Mouse (Mus musculus): ENCODE data around the gene Gm525.
"Not testable (repeated sequence)": the region's sequence is repeated elsewhere in the genome, so short reads cannot be mapped to it uniquely, and the experiment has no call there.

Gene Gm525

DNA sequence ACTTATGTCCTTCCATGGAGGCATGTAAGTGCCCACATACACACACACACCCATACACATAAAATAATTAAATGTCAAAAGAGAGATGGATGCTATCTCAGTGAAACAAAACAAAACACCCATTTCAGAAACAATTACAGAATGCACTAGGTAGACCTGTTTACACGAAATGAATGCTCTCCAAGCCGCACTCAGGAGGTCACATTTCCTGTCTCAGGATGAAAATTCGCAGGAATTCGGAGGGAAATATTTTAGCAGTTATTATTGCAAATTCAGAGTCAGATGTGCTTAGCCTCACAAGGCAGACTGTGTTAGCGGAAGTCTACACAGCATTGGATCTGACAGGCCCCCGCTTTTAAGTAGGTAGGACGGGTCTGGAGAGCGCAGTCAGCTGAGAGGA, at the start of gene Gm525:
TSS of gene Gm525 (plus strand) at position 301 of the 400 bp plus-strand sequence.
- no peak for DNase-seq (ENCODE audit: low spot score in 2 of 2)

DNA sequence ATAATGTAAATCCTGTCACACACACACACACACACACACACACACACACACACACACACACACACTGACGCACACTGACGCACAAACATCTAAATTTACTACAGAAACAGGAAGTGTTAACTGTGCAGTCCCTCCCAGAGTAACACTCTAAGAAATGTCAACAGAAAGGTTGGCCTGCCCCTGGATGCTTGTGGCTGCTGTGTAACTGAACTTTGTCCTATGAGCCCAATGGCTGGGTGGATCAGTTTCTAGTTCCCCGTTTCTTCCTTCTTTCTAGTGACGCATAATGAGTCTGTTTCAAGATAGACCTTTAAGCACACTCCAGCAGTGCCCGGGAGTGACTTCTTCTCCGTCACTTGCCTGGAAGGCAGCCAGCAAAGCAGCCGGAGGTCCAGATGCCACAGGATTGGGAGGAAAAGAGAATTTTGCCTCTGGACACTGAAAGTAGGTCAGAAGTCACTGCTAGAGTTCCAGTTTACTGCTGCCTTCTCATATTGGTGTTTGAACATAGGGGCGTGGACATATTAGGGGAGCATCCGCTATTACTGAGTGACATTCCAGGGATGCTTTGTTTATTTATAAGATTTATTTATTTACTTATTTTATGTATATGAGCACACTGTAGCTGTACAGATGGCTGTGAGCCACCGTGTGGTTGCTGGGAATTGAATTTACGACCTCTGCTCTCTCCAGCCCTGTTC, 49.3 kb upstream of the Gm525 start:
- peak; percentile 76 to 87 for DNase-seq (ENCODE audit: low spot score in 2 of 2)

DNA sequence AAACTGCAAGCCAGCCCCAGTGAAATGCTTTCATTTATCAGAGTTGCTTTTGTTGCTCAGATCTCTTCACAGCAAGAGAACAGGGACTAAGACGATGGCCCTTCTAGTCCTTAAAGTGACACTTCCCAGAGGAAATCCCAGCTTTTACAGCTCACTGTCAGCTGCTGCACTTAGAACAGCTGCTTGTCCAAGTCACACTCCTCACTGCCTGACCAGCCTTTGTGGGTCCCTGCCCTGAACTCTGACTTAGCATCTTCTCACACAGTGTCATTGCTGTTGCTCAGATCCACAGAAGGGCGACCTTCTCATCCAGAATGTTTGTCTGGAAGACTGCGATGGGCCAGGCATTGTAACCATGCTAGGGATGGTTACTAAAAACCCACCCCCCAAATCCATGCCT, 48.0 kb upstream of the Gm525 start:
- DNase-seq (ENCODE audit: low spot score in 2 of 2) = no peak

DNA sequence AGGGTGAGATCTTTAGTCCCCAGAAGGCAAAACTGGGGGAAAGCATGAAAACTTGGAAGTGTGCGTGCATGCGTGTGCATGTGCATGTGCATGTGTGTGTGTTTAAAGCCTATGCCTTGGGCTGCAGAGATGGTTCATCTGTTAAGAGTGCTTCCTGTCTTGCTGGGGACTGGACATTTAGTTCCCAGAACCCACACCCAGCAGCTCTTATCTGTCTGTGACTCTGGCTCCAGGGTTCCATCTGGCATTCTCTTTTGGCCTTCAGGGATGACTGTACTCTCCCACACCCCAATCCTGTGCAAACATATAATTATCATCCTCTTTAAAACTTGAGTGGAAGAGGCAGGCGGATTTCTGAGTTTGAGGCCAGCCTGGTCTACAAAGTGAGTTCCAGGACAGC, 47.5 kb upstream of the Gm525 start:
- DNase-seq (ENCODE audit: low spot score in 2 of 2) = no peak

DNA sequence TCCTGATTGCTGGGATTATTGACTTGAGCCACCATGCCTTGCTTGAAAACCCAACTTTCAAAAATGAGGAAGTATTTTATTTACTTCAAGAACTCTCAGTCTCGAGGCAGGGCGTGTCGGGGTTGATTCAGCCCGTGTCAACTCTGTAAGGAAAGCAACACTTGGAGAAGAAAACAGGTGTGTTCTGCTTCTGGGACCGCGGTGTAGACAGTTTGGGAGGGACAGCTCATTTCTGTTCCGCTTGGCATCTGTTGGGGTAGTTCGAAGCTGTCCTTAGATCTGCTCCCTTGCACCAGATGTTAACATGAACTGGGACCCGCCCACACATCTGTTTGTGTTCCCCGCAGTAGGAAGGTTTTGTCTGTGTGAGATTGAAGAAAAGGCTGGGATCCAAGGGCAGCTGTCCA, 45.7 kb upstream of the Gm525 start:
- DNase-seq (ENCODE audit: low spot score in 2 of 2) = peak in 1 of 2 experiments; percentile 82

DNA sequence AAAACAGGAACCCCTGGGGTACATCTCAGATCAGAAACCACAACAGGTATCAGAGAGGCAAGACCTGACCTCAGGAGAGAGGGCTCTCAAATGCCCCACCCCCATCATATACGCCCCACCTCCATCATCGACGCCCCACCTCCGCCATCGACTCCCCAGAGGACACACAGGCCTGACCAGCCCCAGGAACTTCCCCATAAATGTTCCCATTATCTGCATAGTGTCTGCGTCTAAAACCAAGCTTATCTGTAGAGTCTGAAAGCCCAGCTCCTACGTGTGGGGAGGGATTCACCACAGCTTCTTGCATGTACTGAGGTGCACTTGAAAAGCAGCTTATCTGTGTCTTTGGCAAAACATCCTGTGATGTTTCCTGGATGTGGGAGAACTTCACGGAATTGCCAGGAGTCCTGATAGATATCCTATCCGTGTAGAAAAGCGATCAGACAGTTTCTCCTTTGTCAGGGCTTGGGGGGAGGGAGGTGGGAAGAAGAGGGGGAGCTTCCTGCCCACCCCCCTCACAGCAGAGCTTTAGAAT, 44.7 kb upstream of the Gm525 start:
- peak in 1 of 2 experiments; percentile 81 for DNase-seq (ENCODE audit: low spot score in 2 of 2)

DNA sequence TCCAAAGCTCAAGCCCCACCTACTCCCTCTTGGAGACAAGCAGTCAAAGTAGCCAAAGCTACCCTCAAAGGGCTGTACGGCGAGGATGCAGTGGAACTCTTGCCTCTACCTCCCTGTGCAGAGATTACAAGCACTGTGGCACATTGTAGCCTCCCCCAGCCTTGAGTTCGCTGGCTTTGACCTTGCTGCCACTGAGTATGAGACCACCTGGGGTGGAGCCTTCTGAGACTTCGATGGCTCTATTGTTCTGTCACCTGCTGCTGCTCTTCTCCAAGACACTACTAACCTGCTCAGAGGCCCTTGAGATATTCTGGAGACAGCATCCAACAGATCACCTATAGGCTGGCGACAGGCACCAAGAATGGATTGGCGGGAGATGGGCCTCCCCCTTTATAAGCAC, 43.1 kb upstream of the Gm525 start:
- DNase-seq (ENCODE audit: low spot score in 2 of 2) = no peak

DNA sequence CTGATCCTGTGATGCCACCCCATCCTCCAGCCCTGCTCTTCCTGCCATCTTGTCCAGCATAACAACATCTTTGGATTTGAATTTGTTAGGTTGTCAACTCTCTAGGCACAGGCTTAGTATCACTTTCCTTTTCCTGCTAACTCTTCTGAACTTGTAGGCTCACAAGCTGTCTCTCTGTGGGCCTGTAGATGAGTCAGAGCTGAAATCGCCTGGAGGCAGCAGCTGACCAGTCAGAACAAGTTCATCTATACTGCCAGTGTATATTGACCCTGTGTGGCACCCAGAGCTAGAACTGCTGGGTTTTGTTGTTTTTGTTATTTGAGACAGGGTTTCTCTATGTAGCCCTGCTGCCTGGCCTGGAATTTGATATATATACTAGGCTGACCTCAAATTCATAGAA, 42.5 kb upstream of the Gm525 start:
- no peak for DNase-seq (ENCODE audit: low spot score in 2 of 2)

DNA sequence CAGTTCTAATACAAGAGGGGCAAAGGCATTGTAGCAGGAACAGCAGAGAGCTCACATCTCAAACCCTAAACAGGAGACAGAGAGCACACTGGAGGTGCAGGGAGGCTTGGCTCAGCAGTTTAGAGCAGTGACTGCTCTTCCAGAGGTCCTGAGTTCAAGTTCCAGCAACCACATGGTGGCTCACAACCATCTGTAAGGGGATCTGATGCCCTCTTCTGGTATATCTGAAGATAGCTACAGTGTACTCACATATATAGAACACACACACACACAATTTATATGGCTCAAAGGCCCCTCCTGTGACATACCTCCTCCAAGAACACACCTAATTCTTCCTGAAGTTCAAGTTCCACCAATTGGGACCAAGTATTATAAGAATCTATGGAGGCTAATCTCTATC, 39.0 kb upstream of the Gm525 start:
- no peak for DNase-seq (ENCODE audit: low spot score in 2 of 2)

DNA sequence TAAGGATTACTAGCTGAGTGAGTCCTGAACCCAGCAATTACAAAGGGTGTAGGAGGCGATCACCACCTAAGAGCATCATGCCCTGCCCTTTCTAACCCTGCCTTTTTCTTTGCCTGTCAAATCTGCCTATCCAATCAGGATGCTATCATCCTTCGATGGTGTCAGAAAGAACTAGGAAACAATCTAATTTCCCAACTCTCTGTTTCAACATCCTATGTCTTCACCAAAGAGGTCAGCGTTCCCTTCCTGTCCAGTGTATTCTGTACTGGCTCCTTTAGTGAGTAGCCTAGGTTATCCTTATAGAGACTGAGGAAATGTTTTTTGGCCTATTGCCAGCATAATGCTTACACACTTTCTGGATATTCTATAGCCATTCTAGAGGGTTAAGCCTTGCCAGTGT, 38.1 kb upstream of the Gm525 start:
- DNase-seq (ENCODE audit: low spot score in 2 of 2) = no peak

DNA sequence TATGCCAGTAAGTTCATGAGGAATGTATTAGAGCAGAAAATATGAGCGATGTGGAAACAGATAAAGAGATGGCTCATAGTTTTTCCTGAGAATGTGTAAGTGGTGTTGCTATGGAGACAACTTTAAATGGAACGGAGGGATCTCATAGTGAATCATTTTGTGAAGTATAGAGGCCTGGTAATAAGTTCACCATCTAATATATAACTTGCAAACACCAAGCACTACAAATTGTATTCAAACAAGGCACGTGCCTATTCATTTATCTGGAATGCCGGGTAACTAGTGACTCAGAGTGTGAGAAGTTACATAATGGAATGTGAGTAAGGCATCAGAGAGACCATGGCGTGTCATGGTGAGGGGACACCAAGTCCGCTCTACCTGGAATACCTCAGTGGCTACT, 35.1 kb upstream of the Gm525 start:
- DNase-seq (ENCODE audit: low spot score in 2 of 2) = no peak

DNA sequence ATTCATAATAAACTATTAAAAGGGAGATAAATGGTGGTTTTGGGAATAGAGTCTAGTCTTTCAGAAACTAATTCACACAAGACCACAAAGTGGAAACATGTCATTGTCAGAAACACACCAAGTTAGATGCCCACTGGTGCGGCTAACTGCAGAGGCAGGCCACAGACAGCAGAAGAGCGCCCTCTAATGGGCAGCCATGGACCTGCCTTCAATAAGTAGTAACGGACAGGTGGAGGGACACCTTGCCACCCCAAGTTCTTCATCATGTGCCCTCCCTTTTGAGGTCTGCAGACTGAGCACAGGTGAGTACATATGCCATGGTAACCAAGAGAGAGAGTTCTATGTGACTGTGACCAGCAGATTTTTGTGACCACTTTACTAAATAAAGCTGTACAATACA, 34.3 kb upstream of the Gm525 start:
- DNase-seq (ENCODE audit: low spot score in 2 of 2) = peak; percentile 59 to 79

DNA sequence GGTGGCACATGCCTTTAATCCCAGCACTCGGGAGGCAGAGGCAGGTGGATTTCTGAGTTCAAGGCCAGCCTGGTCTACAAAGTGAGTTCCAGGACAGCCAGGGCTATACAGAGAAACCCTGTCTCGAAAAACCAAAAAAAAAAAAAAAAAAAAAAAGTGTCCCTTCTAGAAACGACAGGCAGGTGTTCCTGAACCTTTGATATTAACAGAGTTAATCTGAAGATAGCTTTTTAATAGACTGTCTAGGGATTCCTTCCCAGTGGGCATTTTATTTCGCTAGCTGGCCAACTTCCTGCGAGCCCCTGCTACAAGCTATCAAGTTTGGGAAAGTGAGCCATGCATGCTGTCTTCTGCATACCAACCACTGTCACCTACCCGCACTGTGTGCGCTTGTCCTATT, 32.6 kb upstream of the Gm525 start:
- DNase-seq (ENCODE audit: low spot score in 2 of 2) = not testable (repeated sequence)

DNA sequence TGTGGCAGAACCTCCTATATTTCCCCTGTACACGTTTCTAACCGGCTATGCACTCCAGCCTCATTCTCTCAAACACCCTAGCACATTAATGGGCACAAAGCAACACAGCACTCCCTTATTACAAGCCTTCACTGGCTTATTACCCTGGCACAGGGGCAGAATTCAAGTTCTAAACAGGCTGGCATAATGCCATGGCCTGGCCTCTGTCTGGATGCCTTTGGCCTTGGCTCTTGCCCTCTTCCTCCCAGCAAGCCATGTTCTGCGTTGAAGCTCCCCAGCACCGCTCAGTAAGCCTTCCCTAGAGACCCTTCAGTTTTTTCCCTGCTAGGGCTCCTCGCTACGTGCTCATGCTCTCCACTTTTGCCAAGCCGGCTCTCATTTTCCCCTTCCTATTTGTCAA, 30.6 kb upstream of the Gm525 start:
- no peak for DNase-seq (ENCODE audit: low spot score in 2 of 2)

DNA sequence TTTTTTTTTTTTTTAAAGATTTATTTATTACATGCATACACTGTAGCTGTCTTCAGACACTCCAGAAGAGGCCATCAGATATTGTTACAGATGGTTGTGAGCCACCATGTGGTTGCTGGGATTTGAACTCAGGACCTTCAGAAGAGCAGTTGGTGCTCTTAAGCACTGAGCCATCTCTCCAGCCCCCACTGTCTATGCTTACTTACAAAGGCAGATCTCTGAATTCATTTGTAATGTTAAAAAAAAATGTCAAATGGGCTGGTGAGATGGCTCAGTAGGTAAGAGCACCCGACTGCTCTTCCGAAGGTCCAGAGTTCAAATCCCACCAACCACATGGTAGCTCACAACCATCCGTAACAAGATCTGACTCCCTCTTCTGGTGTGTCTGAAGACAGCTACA, 28.1 kb upstream of the Gm525 start:
- DNase-seq (ENCODE audit: low spot score in 2 of 2) = not testable (repeated sequence)

DNA sequence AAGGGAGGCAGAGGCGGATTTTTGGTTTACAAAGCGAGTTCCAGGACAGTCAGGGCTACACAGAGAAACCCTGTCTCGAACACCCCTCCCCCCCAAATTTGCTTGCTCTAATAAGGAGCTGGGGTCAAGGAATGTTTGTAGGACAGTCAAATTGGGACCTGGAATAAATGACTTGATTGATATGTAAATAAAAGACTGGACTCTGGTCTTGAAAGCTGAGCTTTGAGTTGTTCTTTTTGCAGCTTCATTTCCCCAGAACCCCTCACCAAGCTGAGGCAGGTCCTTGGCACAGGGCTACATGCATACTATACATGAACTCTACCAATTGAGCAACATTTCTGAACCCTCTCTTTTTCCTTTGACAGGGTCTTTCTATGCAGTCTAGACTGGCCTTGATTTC, 27.6 kb upstream of the Gm525 start:
- DNase-seq (ENCODE audit: low spot score in 2 of 2) = no peak

DNA sequence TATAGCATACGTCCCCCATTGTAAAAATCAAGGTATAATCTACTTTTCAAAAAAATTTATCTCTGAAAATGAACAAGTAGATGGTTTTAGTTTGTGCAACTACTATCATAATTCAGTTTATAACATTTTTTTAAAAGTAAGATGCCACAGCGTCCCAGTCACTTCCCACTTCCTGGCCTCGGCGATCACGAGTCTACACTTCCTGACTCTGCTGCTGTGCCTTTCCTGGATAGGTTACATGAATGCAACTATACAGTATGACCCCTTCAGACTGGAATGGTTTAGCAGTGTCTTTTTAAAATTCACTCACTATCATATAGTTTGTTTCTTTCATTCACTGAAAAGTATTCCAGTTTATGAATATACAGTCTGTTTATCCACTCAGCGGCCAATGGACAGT, 21.9 kb upstream of the Gm525 start:
- no peak for DNase-seq (ENCODE audit: low spot score in 2 of 2)

DNA sequence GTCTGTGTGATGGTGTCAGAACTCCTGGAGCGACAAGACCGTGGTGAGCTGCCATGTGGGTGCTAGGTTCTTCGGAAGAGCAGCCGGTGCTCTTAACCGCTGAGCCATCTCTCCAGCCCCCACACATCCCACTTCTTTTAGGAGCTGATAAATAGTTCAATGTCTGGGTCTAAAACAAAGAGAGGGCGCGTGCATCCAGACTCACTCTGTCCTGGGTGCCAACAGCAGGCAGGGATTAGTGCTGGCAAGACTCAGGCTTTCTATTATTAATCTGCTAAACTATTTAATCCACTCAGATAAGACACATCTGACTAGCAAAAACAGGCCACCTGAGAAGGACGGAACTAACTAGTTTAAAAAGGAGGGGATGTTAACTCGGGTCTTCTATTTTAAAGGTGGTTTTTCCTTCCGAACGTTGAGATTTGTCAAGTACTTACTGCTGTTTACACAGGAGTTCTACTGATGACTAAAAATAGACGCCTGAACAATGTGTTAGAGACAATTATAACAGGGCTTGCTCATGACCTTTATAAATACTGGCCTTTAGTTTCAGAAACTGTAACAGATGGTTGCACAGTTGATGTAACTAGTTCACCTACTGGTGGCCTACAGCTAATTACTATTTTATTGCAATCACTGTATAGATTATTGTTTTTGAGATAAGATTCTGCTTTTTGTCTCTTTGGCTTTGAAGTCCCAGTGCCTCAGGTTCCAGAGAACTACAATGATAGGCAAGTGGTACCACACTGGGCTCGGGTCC, 17.5 kb upstream of the Gm525 start:
- DNase-seq (ENCODE audit: low spot score in 2 of 2) = no peak

DNA sequence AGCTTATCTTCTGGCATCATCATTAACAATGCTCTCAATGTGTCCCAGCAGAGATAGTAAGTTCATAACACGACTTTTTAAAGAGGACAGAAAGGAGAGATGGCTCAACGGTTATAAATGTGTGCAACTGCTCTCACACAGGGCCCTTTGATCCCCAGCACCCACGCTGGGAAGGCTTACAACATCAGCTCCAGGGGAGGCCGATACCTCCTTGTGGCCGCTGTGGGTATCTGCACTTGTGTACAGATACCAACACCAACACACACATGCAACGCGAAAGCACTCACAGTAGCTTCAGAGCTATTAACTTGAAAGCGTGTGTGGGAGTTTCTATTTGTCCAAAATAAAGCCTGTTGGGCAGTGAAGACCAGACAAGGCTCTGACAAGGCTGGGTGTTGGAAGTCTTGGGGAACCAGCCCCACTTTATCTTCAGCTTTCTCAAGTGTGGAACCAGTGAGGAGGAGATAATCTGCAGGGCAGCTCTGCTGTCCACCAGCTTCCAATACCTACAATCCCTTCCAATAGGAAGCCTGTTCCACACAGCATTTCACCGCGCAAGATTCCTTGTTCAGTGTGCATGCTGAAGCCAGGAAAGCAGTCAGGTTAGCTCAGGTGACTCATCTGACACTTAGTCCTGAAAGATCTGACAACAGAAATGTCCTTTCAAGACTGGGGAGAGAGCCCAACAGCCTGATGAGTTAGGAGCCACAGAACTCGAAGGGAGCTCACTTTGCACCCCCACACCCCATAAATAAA, 14.9 kb upstream of the Gm525 start:
- peak in 1 of 2 experiments; percentile 28 for DNase-seq (ENCODE audit: low spot score in 2 of 2)

DNA sequence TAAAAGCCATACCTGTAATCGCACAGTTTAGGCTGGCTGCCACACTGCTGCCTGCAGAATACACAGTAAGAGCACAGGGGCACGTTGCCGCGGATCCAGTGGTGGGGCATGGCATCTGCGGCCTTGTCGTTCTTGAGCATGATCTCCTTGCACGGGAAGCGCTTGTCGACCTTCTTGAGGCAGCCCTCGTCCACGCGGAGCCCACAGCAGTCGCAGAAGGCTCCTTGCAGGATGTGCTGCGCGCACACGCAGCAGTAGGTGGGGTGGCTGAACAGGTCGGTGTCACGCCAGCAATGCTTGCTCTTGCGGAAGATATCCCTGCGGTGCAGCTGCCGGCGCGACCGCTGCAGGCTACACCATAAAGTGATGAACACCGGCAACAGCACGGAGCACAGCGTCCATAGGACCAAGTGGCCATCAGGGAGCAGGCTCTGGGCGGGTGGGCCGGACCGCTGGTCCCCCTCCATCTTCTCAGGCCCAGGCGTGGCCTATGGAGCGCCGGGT, 13.7 kb upstream of the Gm525 start:
- peak; percentile 34 to 39 for DNase-seq (ENCODE audit: low spot score in 2 of 2)

DNA sequence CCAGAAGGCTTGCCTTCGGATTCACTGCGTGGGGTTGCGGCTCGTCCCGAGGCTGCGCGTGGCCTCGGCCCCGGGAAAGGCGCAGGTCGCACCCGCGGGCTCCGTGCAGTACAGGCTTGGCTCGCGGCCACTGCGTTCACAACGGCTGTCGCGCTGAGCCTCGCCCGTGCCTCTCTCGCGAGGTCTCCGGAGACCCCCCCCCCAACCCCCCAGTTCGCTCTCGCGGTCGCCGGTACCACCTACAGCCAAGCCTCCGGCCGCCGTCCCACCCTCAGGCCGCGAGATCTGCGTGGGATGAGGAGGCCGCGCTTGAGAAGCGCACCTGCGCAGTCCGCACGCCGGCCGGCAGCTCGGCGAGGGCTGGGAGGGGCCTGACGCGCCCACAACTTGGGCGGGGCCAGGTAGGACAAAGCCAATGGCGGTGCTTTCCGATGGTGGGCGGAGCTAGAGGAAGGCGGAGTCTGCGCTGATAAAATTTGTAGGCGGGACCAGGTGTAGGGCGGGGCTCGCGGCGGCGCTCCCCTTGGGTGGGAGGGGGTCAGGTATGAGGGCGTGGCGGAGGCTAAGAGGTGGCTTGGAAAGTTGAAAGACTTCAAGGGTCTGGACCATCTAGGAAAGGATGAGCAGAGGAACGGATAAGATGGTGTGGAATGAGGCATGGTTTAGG, 13.1 kb upstream of the Gm525 start:
- peak; percentile 89 to 96 for DNase-seq (ENCODE audit: low spot score in 2 of 2)

DNA sequence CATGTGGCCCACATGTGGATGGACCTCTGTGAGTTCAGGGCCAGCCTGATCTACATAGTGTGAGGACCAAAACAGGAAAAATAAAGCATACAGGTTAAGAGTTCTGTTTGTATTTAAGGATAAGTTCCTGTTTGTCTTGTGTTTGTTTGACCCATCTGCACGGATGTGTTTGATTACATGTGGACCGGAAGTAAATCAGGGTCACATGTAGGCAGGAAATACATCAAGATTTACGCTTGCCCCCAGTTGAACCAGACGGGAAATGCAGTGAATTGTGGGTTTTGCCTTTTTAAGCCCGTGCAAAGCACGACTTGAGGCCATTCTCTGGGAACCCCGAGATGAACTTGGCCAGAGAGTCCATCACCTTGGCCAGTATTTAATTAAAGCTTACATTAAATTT, 12.3 kb upstream of the Gm525 start:
- peak; percentile 51 to 52 for DNase-seq (ENCODE audit: low spot score in 2 of 2)

Measured in natural killer cell, adult 2 months (primary cell).